Mouse (Mus musculus) embryonic fibroblast, embryonic 13.5 days (primary cell): ENCODE data around the gene Clybl. TPM values are rescaled to one million over a fixed set of nuclear protein-coding genes. Genes with fewer than 3 reads are reported as not detected.

Experiments used
- H3K27ac ChIP-seq: 2 replicates; pipeline ENCODE4 v1.5.1; 2012; ENCODE audit warnings: low read length, control low read depth, inconsistent platforms; ENCODE audit not compliant: insufficient read depth
- H3K4me1 ChIP-seq: 2 replicates; pipeline ENCODE4 v1.6.1; 2011; ENCODE audit warnings: low read length; ENCODE audit not compliant: control insufficient read depth, insufficient read depth
- H3K4me3 ChIP-seq: 2 replicates; pipeline ENCODE4 v1.5.1; 2011; ENCODE audit warnings: mild to moderate bottlenecking, control low read depth, low read length; ENCODE audit not compliant: insufficient read depth
- CTCF ChIP-seq: IDR thresholded peaks from 2 replicates; pipeline ENCODE4 v1.5.1; 2011; ENCODE audit warnings: mild to moderate bottlenecking, control low read depth, low read length, moderate library complexity, borderline replicate concordance; ENCODE audit not compliant: insufficient read depth
- POLR2A ChIP-seq: IDR thresholded peaks from 2 replicates; pipeline ENCODE4 v1.6.1; 2011; ENCODE audit warnings: low read depth, mild to moderate bottlenecking, control low read depth, low read length, moderate library complexity
- polyA plus RNA-seq: library from polyadenylated mRNA; stranded (reverse); fragments of >200 nt; gene quantifications from 2 replicates; pipeline ENCODE4 v1.2.4, GENCODE M21; 2011; ENCODE audit warnings: low read depth; ENCODE audit not compliant: missing spikeins, insufficient read length

The Clybl gene
- polyA plus RNA-seq, 1 experiment = 16.7 TPM

DNA sequence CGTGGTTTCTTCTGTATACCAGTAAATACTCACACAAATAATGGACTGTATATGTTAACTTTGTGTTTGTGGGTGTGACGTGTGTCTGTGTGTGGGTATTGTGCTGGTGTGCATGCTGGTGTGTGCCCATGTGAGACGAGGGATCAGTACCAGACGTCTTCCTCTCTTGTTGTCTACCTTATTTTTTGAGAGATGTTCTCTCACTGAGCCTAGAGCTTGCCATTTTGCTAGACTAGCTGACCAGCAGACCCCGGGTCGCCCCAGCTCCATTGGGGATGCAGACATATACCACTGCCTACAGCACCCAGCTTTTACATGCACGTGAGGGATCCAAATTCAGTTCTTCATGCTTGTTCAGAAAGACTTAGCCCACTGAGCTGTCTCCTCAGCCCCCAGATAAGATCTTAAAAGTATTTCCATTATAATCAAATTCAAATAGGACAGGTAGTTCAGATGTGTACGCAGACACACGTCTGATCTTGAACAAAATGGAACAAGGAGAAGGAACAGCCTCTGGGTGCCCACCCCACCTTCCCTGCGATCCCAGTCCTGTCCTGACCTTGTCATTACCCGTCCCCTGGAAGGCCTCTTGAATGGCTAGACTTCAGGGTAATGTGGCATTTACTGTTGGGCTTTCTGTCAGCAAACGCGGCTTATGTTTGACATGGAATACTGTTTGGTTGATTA is 208.3 kb downstream of the Clybl start:
- Histone ChIP-seq H3K4me3 (no peak overlapping the region), H3K4me1 (no peaks in the 10 kb centered on the region), H3K27ac (no peak overlapping the region)
- no peak for TF ChIP-seq CTCF
- no peak for TF ChIP-seq POLR2A

DNA sequence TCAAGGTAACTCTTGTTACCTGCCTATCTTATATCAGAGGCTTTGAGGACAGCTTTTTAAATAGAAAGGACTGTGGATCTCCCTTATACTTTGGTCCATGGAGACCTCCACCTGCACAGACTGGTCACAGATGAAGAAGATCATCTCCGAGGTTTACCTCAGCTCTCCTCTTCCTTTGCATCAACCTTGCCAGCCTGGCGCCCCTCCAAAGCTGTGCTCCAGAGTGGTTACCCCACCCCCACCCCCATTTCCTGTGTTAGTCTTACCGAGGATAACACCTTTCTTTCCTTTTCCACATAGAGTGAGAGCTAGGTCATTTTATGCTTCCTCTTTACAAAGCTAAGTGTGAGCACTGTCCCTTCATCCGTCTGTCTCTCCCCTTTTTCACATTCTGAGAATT is 209.4 kb downstream of the Clybl start:
- TF ChIP-seq POLR2A (no peak), CTCF (no peak)

DNA sequence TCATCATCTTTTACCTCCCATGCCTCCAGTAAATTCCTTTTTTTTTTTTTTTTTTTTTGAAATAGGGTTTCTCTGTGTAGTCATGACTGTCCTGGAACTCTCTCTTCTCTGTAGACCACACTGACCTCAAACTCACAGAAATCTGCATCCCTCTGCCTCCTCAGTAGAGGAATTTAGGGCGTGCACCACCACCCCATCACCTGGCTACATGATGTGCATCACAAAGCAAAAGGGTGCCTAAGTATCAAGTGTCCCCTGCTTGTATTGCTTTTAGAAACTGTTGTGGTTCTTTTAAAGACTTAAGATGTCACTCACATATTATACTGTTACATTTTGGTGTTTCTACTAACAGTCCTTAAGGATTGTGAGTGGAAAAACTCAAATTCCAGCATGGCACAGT is 211.6 kb downstream of the Clybl start:
- Histone ChIP-seq H3K4me3 (no peak overlapping the region), H3K27ac (no peak overlapping the region), H3K4me1 (no peaks in the 10 kb centered on the region)
- TF ChIP-seq CTCF (no peak), POLR2A (no peak)

More for the DNA sequence above, 209.4 kb downstream of the Clybl start:
- H3K27ac ChIP-seq = no peak overlapping the region
- no peak overlapping the region for H3K4me3 ChIP-seq
- no peaks in the 10 kb centered on the region for H3K4me1 ChIP-seq

DNA sequence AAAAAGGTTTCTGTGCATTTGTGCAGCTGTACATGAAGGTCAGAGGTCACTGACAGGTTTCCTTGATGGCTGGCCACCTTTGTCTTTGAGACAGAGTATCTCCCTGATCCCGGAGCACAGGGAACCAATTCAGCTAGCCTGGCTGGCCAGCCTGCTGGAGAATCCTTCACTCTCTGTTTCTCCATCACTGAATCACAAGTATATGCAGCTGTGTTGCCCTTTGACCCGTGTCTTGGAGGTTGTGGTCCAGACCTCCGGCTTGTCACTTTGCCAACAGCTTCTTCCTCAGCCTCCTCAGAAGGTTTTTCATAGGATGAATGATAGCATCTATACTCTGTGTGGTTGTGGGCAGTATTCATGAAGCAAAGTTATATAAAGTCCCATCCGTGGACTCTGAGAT is 217.2 kb downstream of the Clybl start:
- Histone ChIP-seq H3K4me3 (no peak overlapping the region), H3K27ac (no peak overlapping the region), H3K4me1 (no peaks in the 10 kb centered on the region)
- no peak for TF ChIP-seq POLR2A
- no peak for TF ChIP-seq CTCF

DNA sequence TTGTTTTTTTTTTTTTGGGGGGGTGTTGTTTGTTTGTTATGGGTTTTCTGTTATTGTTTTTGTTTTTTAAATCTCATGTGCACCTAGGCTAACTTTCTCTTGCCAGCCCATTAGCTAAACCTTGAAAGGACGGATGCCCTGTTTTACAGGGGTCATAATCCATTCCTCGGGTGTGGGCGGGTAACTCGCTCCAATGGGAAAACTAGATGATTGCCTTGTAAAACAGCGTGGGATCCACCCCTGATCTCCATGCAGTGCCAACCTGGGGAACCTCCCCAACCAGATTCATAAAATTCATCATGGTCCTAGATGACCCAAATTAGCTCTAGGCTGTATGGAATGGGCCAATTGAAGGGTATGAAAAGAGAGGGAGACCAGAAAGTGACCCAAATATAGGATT is 218.4 kb downstream of the Clybl start:
- Histone ChIP-seq H3K4me1 (no peaks in the 10 kb centered on the region), H3K27ac (no peak overlapping the region), H3K4me3 (no peak overlapping the region)
- TF ChIP-seq CTCF (no peak), POLR2A (no peak)

DNA sequence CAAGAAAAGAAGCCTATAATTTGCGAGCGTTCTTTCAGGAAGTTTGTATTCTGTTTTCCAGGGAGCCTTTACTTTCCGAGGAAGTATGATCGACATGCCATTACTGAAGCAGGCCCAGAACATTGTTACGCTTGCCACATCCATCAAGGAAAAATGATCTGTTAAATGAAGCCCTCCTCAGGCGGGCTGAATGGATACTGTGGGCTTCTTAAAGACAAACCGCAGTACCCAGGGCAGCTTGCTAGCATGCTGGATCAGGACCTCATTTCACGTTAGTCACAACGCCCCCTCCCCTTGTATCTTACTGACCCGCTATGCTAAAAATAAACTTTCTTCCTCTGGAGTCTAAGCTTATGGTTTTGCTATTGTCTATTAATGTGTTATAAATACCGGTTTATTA is 220.4 kb downstream of the Clybl start:
- Histone ChIP-seq H3K4me3 (no peak overlapping the region), H3K27ac (no peak overlapping the region), H3K4me1 (no peaks in the 10 kb centered on the region)
- TF ChIP-seq CTCF = no peak
- TF ChIP-seq POLR2A = no peak

DNA sequence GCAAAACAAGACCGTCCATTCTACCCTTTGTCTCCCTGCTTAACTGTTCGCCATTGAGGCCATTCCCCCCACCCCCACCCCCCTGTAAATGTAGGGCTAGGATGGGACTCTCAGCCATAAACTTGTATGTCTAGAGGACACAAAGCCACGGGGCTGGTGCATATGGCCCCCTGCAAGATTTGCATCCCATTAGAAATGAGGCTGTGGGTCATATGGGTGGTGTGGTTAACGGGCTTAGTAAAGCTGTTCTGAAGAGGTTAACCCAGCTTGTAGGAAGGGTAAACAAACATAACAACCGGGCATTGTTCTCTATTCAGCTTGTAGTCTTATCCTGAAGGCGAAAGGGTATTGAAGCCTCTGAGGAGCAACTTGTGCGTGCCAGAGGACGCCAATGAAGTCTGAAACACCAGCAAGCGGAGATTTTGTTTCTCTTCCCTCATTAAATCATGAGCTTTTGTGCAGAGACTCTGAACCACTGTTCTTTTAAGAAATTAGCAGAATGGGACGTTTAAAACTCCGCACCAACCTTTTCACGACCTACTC is 221.3 kb downstream of the Clybl start:
- H3K4me1 ChIP-seq = no peaks in the 10 kb centered on the region
- no peak overlapping the region for H3K4me3 ChIP-seq
- no peak overlapping the region for H3K27ac ChIP-seq
- TF ChIP-seq POLR2A = no peak
- TF ChIP-seq CTCF = no peak

DNA sequence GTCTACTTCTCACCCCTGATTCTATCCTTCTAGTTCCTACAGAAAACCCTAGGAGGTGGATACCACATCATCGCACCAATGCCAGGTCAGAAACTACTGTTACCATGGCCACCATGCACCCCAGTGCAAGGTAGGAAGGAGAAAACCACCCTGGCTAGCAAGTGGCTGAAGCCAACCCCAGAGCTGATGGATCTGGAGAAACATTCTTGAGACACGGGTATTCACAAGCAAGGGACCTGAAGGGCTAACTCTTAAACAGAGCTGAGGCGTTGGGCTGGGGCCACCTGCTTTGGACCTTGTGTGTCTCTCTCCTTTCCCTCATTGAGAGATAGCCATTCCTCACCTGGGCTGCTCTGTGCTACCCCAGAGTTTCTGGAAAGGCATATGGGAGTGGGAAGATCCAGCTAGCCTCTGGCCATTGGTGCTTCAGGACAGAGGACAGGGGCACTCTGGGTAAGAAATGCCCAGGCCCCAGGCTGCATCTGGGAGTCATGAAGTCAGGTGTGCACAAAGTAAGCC is 222.0 kb downstream of the Clybl start:
- H3K27ac ChIP-seq = no peak overlapping the region
- H3K4me1 ChIP-seq = no peaks in the 10 kb centered on the region
- TF ChIP-seq CTCF (no peak), POLR2A (no peak)
- no peak overlapping the region for H3K4me3 ChIP-seq

DNA sequence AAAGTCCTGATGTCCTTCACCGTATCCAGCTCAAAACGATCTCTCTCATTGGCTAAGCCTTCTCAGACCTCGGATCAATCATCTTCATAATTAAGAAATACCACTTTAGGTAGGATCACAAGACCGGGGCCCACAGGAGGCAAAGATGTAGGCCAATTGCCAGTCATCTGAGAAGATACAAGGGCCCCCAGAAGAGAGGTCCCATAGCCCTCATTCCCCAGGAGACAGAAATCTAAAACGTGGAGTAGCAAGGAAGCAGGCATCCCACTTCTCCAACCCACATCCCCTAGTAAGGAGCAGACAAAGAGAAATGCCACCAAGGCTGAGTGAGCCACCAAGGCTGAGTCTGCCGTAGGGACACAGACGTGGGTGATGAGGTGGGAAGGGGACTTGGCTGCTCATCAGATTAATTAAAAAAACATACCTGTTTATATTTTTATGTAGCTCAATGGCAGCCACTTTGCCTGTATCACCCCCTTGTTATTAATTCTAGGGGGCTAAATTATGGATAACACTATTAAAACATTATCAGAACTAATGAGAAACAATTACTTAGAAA is 223.2 kb downstream of the Clybl start:
- Histone ChIP-seq H3K4me3 (no peak overlapping the region), H3K4me1 (no peaks in the 10 kb centered on the region), H3K27ac (no peak overlapping the region)
- TF ChIP-seq POLR2A (no peak), CTCF (no peak)

DNA sequence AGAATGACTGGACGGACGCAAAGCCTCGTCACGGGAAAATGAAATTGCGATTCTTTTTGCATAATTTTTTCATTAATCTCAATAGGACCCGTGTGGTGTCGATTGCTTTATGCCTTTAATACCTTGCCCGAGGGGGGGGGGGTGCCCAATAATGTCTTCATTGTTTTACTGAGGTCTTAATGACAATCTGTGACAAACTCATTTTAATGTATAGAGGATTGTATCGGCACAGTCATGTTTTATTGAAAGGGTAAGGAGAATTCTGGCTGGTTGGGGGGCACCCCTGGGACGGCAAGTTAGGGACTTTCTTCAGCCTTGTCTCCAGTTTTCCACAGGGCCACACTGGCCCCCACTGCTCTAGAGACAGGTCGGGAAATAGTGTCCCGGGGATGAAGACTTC is 223.7 kb downstream of the Clybl start:
- Histone ChIP-seq H3K27ac (no peak overlapping the region), H3K4me1 (no peaks in the 10 kb centered on the region), H3K4me3 (no peak overlapping the region)
- TF ChIP-seq CTCF (no peak), POLR2A (no peak)
